ENCODE assay signal across 24 mouse cellular contexts in the genomic region with DNA sequence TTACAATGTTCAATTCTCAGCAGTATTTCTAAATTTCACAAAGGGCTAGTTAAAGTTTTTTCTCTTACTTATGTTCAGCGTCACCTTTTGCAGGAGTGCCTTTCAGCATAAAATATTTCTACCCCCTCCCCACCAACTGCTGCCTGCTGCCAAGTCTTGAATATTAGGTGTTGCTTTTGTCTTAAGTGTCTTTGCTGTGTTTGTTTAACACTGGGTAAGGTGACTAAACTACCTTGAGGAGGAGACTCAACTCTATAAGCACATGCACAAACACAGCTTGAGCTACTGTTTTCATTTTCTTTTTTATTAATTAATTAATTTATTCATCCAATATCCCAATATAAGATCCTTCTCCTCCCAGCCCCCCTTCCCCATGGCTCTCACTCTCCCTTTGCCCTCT.
A peak's percentile ranks its signal among the peaks of the same experiment; 100 is the strongest.
DNase-seq lines count a peak whose midpoint lies in the region; ATAC-seq and TF ChIP-seq lines count a peak whose summit lies in the region.
"Had no signal": no experiment of that assay in that cellular context is flagged by ENCODE, and none has a peak within 500 bp of the region (broad histone marks: within the 10 kb centered on the region; RNA-seq: fewer than 3 reads in every experiment).

No protein-coding gene starts in this region.

- H3K9ac ChIP-seq in lung, embryonic 14.5 days, result no peak overlapping the region
- no peak overlapping the region for H3K9ac ChIP-seq in lung, embryonic 16.5 days (ENCODE audit: low read length)
- H3K9ac ChIP-seq: embryonic facial prominence, embryonic 12.5 days; forebrain, embryonic 13.5 days; forebrain, embryonic 15.5 days had no signal

- no peak for ATAC-seq in lung, embryonic 14.5 days (ENCODE audit: insufficient read depth)
- ATAC-seq in lung, embryonic 16.5 days (ENCODE audit: low read depth), result peak; percentile 74
- ATAC-seq: activated CD4-positive, CD25-positive, alpha-beta regulatory T cell, adult 4 months; CD4-positive, CD25-positive, alpha-beta regulatory T cell, adult 4 months; forebrain, embryonic 13.5 days; forebrain, embryonic 15.5 days; Patski had no signal

- no peak overlapping the region for H3K4me3 ChIP-seq in lung, embryonic 14.5 days (ENCODE audit: low read depth, low read length)
- H3K4me3 ChIP-seq in lung, embryonic 16.5 days (ENCODE audit: low read length), result no peak overlapping the region
- H3K4me3 ChIP-seq in lung, adult 2 months (replicated peaks; ENCODE audit: extremely low read depth, low read depth, low read length), result no peak overlapping the region
- H3K4me3 ChIP-seq: embryonic facial prominence, embryonic 10.5 days; embryonic facial prominence, embryonic 12.5 days; forebrain, embryonic 13.5 days; forebrain, embryonic 15.5 days had no signal

- no peak for TF ChIP-seq CTCF in lung, embryonic 14.5 days (IDR thresholded peaks at IDR 0.05; ENCODE audit: low read depth)
- TF ChIP-seq CTCF in lung, adult 2 months (IDR thresholded peaks at IDR 0.05; ENCODE audit: insufficient read depth, low read length), result no peak

- 61% methylated on average over 1 of the region's 1 CpGs for WGBS in lung, embryonic 14.5 days
- WGBS in lung, embryonic 16.5 days, result 43% methylated on average over 1 of the region's 1 CpGs
- WGBS in lung, adult 2 months, result 78% methylated on average over 1 of the region's 1 CpGs

- H3K36me3 ChIP-seq in lung, embryonic 14.5 days (ENCODE audit: insufficient read depth), result no peaks in the 10 kb centered on the region
- H3K36me3 ChIP-seq in lung, embryonic 16.5 days (ENCODE audit: control insufficient read depth, insufficient read depth, low read length), result no peaks in the 10 kb centered on the region
- H3K36me3 ChIP-seq: embryonic facial prominence, embryonic 10.5 days; embryonic facial prominence, embryonic 12.5 days; forebrain, embryonic 15.5 days; G1E had no signal

- H3K4me2 ChIP-seq in lung, embryonic 14.5 days, result no peak overlapping the region
- H3K4me2 ChIP-seq in lung, embryonic 16.5 days (ENCODE audit: low read depth, low read length), result no peak overlapping the region
- H3K4me2 ChIP-seq: embryonic facial prominence, embryonic 12.5 days; forebrain, embryonic 13.5 days; forebrain, embryonic 15.5 days had no signal

- H3K27ac ChIP-seq in lung, embryonic 14.5 days (ENCODE audit: low read depth), result no peak overlapping the region
- H3K27ac ChIP-seq in lung, embryonic 16.5 days (ENCODE audit: low read length), result no peak overlapping the region
- H3K27ac ChIP-seq: embryonic facial prominence, embryonic 10.5 days; embryonic facial prominence, embryonic 12.5 days; forebrain, embryonic 13.5 days; forebrain, embryonic 15.5 days had no signal

- peak; percentile 12 for DNase-seq in lung, embryonic 14.5 days
- no peak for DNase-seq in lung, postnatal 10 days
- DNase-seq in lung, postnatal 14 days, result no peak
- DNase-seq in lung, postnatal 36 days, result peak; percentile 4
- no peak for DNase-seq in lung, adult 2 months
- DNase-seq: adrenal gland, adult 8-10 months; adrenal gland, postnatal 14 days; adrenal gland, postnatal 36 days; B cell, adult 2 months; cerebellum, adult 11-12 months; cerebellum, adult 2 months; cerebellum, adult 9-10 months; cerebellum, postnatal 10 days; cerebellum, postnatal 25 days had no signal

- TF ChIP-seq POLR2A in lung, adult 2 months (IDR thresholded peaks at IDR 0.05; ENCODE audit: borderline replicate concordance, extremely low read depth, low read depth, low read length), result no peak

- H3K9me3 ChIP-seq in lung, embryonic 14.5 days (ENCODE audit: low read depth, low read length), result no peaks in the 10 kb centered on the region
- no peaks in the 10 kb centered on the region for H3K9me3 ChIP-seq in lung, embryonic 16.5 days (ENCODE audit: control insufficient read depth, low read length)
- H3K9me3 ChIP-seq: embryonic facial prominence, embryonic 10.5 days; embryonic facial prominence, embryonic 12.5 days; forebrain, embryonic 13.5 days; forebrain, embryonic 15.5 days; G1E had no signal

- H3K27me3 ChIP-seq in lung, embryonic 14.5 days (ENCODE audit: insufficient read depth, low read length), result no peaks in the 10 kb centered on the region
- H3K27me3 ChIP-seq in lung, embryonic 16.5 days (ENCODE audit: control insufficient read depth, insufficient read depth, low read depth, low read length), result no peaks in the 10 kb centered on the region
- H3K27me3 ChIP-seq: CH12.LX; embryonic facial prominence, embryonic 12.5 days; forebrain, embryonic 13.5 days; forebrain, embryonic 15.5 days had no signal

- H3K4me1 ChIP-seq in lung, embryonic 14.5 days (ENCODE audit: insufficient read depth), result no peaks in the 10 kb centered on the region
- no peaks in the 10 kb centered on the region; the same call in 1 of the 2 replicates for H3K4me1 ChIP-seq in lung, embryonic 16.5 days (replicated peaks; ENCODE audit: control insufficient read depth, insufficient read depth, low read length)
- no peaks in the 10 kb centered on the region for H3K4me1 ChIP-seq in lung, adult 2 months (ENCODE audit: control insufficient read depth, insufficient read depth, low read length)
- H3K4me1 ChIP-seq: embryonic facial prominence, embryonic 10.5 days; embryonic facial prominence, embryonic 12.5 days; forebrain, embryonic 13.5 days; forebrain, embryonic 15.5 days had no signal

Comparison
In these comparisons a context has a peak if more than half of its experiments do, and no peak if none do; other contexts are left out.
1. DNase-seq: peak in lung, embryonic 14.5 days (single experiment) and lung, postnatal 36 days (single experiment); none in lung, postnatal 10 days (single experiment), lung, postnatal 14 days (single experiment) and lung, adult 2 months (single experiment).